Mouse (Mus musculus) urinary bladder, postnatal 25 days (tissue): ENCODE data around the gene Ltbp2.
A peak's percentile ranks its signal among the peaks of the same experiment; 100 is the strongest.

ENCODE experiments used
- DNase-seq: peaks from one replicate; pipeline ENCODE4 v3.0.0; 2022; ENCODE audit warnings: low spot score

The Ltbp2 gene

GRCm38 (mm10) chr12:84876481-84877121, at the start of gene Ltbp2:
Gene Ltbp2 (minus strand): TSS chr12:84876532.
- DNase-seq: peak; percentile 92

DNA sequence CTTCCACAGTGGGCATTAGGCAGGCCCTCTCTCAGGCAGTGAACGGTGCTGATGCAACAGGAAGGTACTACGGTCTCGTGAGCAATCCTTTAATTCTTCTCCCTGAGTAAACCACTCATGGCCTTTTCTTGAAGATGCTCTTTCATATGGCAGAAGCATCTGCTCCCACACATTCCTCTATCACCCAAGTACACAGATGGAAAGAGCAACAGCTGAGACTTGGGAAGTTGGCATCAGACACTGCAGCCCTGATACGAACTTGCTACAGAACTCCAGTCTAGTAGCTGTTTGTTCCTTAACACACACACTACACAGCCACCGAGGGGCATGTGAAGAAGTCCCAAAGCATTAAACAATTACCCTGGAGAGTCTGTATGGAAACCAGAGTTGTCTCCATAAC, 48.0 kb upstream of the Ltbp2 start:
- no peak for DNase-seq

- no peak for DNase-seq
Measured at GRCm38 (mm10) chr12:84921881-84922419, 45.6 kb upstream of the Ltbp2 start.

GRCm38 (mm10) chr12:84918809-84919208, 42.5 kb upstream of the Ltbp2 start:
- DNase-seq: no peak

DNA sequence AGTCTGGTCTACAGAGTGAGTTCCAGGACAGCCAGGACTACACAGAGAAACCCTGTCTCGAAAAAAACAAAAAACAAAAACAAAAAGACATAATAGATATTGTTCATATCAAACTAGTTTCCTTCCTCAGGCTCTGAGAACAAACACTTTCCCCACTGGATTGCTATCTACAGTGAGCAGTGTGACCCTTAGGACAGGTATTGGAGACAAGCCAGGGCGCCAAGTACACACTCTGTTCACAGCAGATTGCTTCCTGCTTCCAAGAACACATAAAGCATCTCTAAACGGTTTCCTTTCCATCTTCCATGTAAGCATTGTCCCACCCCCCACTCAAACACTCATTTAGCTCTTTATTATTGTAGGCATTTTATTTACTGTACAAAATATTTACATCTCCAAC, 41.5 kb upstream of the Ltbp2 start:
- DNase-seq: no peak

- DNase-seq: no peak
Measured at GRCm38 (mm10) chr12:84914959-84915358, 38.6 kb upstream of the Ltbp2 start.

GRCm38 (mm10) chr12:84912652-84913104, 36.3 kb upstream of the Ltbp2 start:
- DNase-seq: no peak

GRCm38 (mm10) chr12:84911640-84912039, 35.3 kb upstream of the Ltbp2 start:
- DNase-seq: no peak

- no peak for DNase-seq
Measured at GRCm38 (mm10) chr12:84910066-84910465, 33.7 kb upstream of the Ltbp2 start.

GRCm38 (mm10) chr12:84907627-84908480, 31.5 kb upstream of the Ltbp2 start:
- DNase-seq: no peak

GRCm38 (mm10) chr12:84907024-84907626, 30.8 kb upstream of the Ltbp2 start:
- no peak for DNase-seq

- DNase-seq: no peak
Measured at GRCm38 (mm10) chr12:84904399-84904798, 28.1 kb upstream of the Ltbp2 start.

GRCm38 (mm10) chr12:84900317-84900716, 24.0 kb upstream of the Ltbp2 start:
- DNase-seq: no peak

- no peak for DNase-seq
Measured at GRCm38 (mm10) chr12:84897322-84897721, 21.0 kb upstream of the Ltbp2 start.

GRCm38 (mm10) chr12:84896235-84896634, 19.9 kb upstream of the Ltbp2 start:
- DNase-seq: no peak

DNA sequence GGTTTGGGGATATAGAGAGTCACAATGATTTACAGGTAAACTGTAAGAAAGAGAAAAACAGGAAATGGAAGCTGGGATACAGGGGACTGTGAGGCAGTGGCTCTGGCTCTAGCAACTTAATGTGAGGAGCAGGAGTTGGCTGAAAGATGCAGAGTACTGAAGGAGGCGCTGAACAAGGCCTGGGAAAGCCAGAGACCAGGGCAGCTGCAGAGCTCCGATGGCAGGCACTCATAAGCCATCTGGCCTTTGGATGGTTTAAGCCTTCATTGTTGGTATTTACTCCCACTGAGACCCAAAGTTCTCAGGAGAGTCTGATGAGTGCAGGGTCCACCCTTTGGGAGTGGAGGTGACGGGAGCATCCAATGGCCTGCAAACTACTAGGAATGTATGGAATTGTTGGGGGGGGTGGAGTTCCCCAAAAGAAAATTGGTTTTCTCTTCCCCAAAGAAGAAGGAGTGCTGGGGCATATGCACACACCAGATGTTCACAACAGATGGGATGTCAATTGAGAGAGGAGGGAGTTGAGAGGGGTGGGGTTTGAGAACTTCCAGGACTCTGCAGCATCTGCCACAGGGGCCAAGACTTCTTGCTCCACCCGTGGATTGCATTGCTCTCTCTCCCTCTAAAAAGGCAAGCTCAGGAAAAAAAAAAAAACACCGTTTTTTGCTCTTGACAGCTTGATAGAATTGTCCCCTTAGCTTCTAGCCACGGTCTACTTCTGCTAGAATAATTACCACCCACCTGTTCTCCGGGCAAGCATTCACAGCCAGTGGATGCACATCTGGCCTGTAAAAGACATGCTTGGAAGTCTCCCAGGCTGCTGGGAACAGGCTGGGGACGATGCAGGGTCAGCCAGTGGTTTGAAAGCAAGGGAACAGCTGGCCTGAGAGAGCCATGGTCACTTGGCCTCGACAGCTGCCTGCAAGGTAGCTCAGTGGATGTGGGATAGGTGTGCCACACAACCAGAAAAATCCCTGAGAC, 17.6 kb upstream of the Ltbp2 start:
- DNase-seq: no peak

DNA sequence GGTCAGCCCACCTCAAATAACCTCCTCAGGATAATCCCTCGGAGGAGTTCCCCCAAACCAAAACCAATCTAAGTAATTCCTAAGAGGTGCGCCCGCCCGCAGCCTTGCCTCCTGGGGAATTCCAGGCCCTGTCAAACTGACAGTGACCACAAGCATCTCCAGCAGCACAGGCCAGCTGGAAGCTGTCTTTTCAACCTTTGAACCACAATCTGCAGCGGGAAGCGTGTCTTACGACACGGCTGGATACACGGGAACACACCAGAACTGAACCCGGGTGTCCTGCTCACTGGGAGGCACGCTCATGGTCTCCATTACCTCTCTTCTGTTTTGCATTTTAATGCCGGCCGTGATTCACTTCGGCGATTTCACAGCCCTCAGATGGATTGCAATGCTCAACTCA, 14.0 kb upstream of the Ltbp2 start:
- DNase-seq: no peak

DNA sequence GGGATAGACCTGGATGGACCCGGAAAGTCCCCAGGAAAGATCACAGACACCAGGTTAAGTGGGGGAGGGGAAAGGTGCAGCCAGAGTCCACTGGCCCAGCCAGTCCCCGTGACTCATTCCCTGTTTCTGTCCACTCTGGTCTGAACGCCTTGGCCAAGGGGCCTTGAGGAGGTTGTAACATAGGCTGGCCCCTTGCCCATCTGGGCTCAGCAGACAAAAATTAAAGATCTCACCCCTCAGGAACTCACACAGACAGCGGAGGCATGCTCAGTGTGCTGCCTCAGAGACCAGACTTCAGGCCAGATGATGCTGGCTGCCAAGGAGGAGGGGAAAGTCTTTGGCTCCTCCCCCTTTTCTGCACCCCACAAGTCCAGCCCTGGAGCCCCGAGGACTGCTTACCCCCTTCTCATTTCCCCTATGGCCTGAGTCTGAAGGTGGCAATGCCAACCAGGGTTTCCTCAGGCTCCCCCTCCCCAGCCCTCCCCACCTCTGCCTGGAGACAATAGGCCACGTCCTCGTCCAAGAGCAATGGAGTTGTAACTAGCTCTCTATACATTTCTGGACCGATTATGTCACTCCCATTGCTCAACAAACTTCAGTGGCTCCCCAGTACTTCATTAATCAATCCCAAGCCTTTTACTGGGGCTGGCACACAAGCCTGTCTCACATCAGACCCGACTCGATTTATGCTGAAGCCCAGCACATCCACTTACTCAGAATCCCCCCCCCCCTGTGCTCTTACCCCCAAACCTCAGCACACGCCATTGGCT, 9.0 kb upstream of the Ltbp2 start:
- DNase-seq: peak; percentile 47

DNA sequence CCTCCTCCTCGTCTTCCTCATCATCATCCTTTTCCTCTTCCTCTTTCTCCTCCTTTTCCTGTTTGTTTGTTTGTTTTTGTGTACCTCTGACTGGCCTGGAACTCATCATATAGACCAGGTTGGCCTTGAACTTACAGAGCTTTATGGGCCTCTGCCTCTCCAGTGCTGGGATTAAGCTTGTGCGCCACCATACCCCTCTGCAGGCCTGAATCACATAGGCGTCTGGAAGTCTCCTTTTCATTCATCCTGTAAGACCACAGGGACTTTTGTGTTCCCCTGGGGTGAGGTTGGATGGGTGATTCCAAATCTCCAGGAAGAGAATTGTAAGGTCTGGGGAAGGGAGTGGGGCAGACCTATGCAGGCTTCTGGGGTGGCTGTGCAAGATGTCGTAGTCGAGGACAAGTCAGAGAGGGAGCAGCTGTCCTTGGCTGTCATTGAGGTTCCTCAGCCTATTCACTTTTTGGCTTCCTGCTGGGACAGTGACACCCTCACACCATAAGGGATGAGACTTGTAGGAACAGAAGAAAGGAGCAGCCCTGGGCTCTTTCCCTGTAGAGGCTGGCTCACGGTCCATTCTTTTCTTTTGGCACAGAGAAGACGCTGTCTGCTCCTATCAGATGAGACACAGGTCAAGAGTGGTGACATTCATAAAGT, 8.2 kb upstream of the Ltbp2 start:
- DNase-seq: no peak

- no peak for DNase-seq
Measured at GRCm38 (mm10) chr12:84882796-84883195, 6.5 kb upstream of the Ltbp2 start.
